Mouse (Mus musculus): ENCODE data around the gene Cnmd. TPM values are rescaled to one million over a fixed set of nuclear protein-coding genes. Genes with fewer than 3 reads are reported as not detected.

The Cnmd gene
- total RNA-seq (2021) = 1 to 10 TPM; 2.3 to 3.1 TPM

- DNase-seq (ENCODE audit: extremely low spot score in 1 of 2, low spot score in 1 of 2) = no peak
Measured at GRCm38 (mm10) chr14:79662001-79662400, at the start of gene Cnmd. TSS of gene Cnmd (minus strand) at chr14:79662170.

GRCm38 (mm10) chr14:79711301-79711700, 49.3 kb upstream of the Cnmd start:
- DNase-seq (ENCODE audit: extremely low spot score in 1 of 2, low spot score in 1 of 2) = no peak

GRCm38 (mm10) chr14:79703523-79704172, 41.7 kb upstream of the Cnmd start:
- DNase-seq (ENCODE audit: extremely low spot score in 1 of 2, low spot score in 1 of 2) = no peak

GRCm38 (mm10) chr14:79701606-79702005, 39.6 kb upstream of the Cnmd start:
- no peak for DNase-seq (ENCODE audit: extremely low spot score in 1 of 2, low spot score in 1 of 2)

DNA sequence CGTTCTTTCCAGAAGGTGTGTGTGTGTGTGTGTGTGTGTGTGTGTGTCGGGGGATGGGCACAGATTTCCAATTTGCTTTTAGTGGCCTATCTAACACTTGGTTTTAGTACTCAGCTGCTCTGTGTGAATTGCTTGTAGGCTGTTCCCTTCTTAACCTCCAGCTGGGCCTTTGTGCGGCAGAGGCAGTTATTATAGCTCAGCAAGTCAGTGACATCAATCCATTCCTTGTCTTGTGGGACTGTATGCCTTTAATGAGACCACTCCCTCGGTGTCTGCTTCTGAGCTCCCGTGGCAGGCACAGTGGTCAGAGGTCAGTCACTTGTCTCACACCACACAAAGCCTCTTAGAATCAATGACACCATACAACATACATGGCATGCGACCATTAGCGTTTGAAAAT, 39.1 kb upstream of the Cnmd start:
- no peak for DNase-seq (ENCODE audit: extremely low spot score in 1 of 2, low spot score in 1 of 2)

DNA sequence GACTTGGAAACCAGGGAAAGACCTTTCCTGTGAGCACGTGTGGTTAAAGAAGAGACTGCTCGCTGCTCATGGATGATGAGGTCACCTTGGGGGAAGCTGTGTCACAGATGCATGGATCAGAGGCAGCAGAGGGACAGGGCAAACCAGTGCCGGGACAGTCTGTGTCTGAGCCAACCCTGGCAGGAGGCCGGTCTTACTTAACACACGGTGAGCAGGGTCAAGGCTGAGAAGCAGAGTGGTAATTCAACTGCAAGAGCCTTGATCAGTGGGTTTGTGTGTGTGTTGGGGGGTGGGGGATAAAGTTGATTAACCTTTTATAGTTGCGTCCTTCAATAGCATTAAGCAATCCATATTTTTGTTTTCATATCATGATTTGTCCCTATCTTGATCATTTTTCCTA, 37.4 kb upstream of the Cnmd start:
- no peak for DNase-seq (ENCODE audit: extremely low spot score in 1 of 2, low spot score in 1 of 2)

GRCm38 (mm10) chr14:79690068-79690844, 28.3 kb upstream of the Cnmd start:
- DNase-seq (ENCODE audit: extremely low spot score in 1 of 2, low spot score in 1 of 2) = no peak

DNA sequence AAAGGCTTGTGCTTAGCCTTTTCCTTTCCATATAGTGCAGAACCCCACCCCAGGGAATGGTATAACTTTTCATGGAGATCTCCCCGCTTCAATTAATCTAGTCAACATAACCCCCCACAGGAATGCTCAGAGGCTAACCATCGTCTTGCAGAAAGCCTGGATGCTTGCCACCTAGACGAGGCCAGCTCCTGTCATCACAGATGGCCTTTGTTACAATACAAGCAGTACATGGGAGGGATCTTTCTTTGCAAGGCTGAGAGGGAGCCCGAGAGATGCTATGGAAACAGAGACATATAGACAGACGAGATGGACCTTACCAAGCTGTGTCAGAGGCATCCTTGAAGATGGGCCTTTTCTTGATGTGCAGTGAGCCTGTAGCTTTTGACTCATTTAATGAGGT, 18.7 kb upstream of the Cnmd start:
- no peak for DNase-seq (ENCODE audit: extremely low spot score in 1 of 2, low spot score in 1 of 2)

GRCm38 (mm10) chr14:79677891-79678687, 16.1 kb upstream of the Cnmd start:
- DNase-seq (ENCODE audit: extremely low spot score in 1 of 2, low spot score in 1 of 2) = peak in 1 of 2 experiments; percentile 10

DNA sequence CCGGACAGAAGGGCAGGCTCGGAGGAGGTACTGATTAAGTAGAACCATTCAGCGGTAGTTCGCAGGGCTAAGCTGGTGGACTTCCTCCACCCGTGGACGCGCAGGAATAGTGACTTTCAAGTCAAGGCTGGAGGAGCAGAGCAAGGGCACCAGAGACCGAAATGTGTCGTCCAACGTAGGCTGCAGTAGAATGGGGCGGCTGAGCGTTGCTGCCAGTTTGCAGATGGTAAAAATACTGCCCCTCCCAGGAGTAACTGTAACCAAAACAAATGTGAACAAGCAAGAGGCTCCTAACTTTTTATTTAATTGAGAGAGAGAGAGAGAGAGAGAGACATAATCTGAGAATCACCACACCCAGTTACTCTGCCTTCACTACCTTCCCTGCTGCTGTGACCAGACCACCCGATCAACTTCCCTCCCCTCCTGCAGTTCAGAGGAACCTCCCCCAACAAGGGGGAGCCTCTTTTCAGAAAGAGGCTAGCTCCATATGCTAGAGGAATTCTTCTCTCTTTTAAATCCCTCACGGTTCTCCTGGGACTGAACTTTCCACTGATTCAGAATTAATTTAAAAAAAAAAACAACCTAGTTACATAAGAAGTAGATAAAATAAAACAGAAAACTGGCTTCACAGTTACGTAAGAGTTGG, 15.3 kb upstream of the Cnmd start:
- no peak for DNase-seq (ENCODE audit: extremely low spot score in 1 of 2, low spot score in 1 of 2)

- DNase-seq (ENCODE audit: extremely low spot score in 1 of 2, low spot score in 1 of 2) = no peak
Measured at GRCm38 (mm10) chr14:79673083-79674013, 11.4 kb upstream of the Cnmd start.

GRCm38 (mm10) chr14:79672567-79672966, 10.6 kb upstream of the Cnmd start:
- no peak for DNase-seq (ENCODE audit: extremely low spot score in 1 of 2, low spot score in 1 of 2)

DNA sequence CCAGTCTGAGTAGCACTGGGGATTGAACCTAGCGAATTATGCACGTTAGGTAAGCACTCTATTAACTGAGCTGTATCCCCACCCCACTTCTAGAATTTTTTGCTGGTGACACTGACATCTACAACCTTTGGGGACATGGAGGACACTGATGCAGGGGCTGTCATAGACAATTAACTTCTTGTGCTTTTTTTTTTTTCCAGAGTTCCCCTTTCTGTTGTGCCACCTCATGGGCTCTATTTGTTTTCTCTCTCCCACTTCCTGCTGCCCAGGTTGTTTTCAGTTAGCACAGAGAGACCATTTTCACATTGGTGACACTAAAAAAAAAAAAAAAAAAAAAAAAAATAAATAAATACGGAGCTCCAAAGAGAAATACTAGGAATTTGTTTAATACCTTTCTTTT, 9.0 kb upstream of the Cnmd start:
- DNase-seq (ENCODE audit: extremely low spot score in 1 of 2, low spot score in 1 of 2) = no peak

DNA sequence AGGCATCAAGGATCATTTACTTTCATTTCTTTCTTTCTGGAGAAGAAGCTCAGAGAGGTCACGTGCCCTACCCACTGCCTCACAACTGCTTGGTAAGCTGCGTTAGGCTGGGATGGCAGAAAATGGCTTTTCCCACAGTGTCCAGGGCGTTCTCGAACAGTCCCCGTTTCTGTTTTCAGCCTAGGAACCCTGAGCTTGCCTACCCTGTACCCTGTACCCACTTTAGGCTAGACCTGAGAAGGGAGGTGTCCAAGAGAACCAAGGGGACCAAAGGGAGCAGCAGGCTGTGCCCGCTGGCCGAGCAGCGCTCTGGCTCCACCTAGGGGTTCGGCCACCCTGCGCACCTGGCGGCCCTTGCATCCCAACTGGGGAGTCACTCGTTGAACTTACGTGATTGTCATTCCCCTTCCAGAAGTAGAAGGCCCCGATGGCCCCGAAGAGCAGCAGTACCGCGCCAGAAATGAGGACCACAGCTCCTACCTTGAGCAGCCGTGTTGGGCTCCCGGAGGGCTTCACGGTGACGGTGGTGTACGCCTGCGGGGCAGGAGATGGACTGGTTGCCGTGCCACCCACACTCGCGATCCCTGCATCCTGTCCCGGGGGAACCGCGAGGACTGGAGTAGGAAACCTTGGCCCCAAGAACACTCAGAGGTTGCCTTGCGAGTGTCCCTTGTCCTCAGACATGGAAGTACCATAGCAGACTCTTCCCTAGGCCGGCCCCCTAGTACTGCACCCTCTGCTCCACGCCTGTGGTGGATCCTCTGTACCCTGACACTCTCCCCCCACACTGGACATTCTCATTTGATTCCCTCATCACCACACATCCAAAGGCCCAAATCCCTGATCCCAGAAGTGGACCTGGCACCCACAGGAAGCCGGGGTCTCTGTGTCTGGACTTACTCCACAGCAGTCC, 709 bp downstream of the Cnmd start:
- peak in 1 of 2 experiments; percentile 58 for DNase-seq (ENCODE audit: extremely low spot score in 1 of 2, low spot score in 1 of 2)

- DNase-seq (ENCODE audit: extremely low spot score in 1 of 2, low spot score in 1 of 2) = no peak
Measured at GRCm38 (mm10) chr14:79660467-79660866, 1.5 kb downstream of the Cnmd start.

DNA sequence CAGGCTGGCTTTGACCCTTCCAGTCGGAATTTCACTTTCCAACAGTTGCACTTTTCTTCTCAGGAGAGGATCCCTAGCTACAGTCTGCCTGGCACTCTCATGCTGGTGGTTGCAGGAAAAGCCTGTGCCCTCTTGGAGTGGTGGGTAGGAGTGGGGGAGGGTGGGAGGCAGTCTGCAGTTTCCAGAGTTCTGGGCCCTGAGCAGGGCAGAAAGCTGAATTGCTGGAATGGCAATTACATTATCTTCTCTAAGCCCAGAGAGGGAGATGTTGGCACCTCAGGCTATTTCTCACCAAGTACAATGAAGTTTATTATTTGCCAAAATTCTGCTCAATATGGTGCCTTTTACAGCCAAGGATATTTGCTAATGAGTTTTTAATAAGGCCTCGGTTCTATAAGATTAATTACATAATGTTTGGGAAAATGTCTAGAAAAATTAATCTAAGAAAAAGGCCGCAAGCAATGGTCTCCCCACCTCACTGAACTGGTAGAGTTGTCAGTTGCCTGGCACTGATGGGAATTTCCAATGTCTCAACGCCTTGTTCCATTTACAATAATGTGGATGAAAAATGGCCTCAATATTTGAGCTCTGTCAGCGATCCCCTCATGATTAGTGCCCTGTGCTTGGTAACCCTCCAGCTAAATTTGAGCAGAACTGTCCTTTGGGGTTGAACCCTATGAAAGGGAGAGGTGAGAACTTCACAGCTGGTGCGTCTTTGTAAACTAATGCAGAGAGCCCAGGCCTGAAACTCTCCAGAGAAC, 3.0 kb downstream of the Cnmd start:
- DNase-seq (ENCODE audit: extremely low spot score in 1 of 2, low spot score in 1 of 2) = no peak

DNA sequence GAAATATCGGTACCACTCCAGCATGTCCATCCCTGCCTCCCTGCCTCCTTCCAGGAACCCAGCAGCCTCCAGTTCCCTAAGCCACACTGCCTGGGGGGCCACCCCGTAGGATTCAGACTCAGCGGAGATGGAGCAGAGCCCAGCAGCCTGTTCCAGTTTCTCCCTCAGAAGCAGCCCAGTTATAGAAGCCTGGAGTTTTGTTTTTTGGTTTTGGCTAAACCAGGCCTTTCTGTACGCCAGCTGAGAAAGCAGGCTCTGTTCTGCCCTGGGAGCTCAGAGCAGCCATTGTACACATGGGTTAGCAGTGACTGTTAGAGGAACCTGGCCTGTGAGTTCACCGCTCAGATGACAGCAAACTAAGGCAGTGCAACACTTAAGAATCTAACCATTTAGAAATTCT, 3.7 kb downstream of the Cnmd start:
- DNase-seq (ENCODE audit: extremely low spot score in 1 of 2, low spot score in 1 of 2) = peak; percentile 31 to 33

GRCm38 (mm10) chr14:79652654-79653053, 9.3 kb downstream of the Cnmd start:
- no peak for DNase-seq (ENCODE audit: extremely low spot score in 1 of 2, low spot score in 1 of 2)

All from layer of hippocampus, postnatal 25 days (tissue).